Mouse (Mus musculus) ES-Bruce4 (cell line): ENCODE results near the gene Scn8a. TPM values are rescaled to one million over a fixed set of nuclear protein-coding genes. Genes with fewer than 3 reads are reported as not detected.
A peak's percentile ranks its signal among the peaks of the same experiment; 100 is the strongest.

Experiments used
- H3K27ac ChIP-seq: 2 replicates; pipeline ENCODE4 v1.5.1; 2012; ENCODE audit warnings: low read length, inconsistent platforms; ENCODE audit not compliant: insufficient read depth
- H3K27me3 ChIP-seq: 2 replicates; pipeline ENCODE4 v1.6.1; 2012; ENCODE audit warnings: mild to moderate bottlenecking, low read length, inconsistent platforms; ENCODE audit not compliant: control insufficient read depth, poor library complexity, insufficient read depth, severe bottlenecking
- H3K36me3 ChIP-seq: 2 replicates; pipeline ENCODE4 v1.6.1; 2012; ENCODE audit warnings: inconsistent platforms, mild to moderate bottlenecking, low read length, moderate library complexity; ENCODE audit not compliant: control insufficient read depth, poor library complexity, insufficient read depth, severe bottlenecking
- H3K4me1 ChIP-seq: one replicate; pipeline ENCODE4 v1.8.1; 2011; ENCODE audit warnings: low read length; ENCODE audit not compliant: control insufficient read depth, insufficient read depth
- H3K4me3 ChIP-seq: 2 replicates; pipeline ENCODE4 v1.5.1; 2011; ENCODE audit warnings: low read depth, mild to moderate bottlenecking, low read length
- H3K9ac ChIP-seq: 2 replicates; pipeline ENCODE4 v1.6.1; 2012; ENCODE audit warnings: low read depth, mild to moderate bottlenecking, inconsistent platforms; ENCODE audit not compliant: poor library complexity, severe bottlenecking
- H3K9me3 ChIP-seq: replicated peaks from 2 replicates; pipeline ENCODE4 v1.6.1; 2012; ENCODE audit warnings: mild to moderate bottlenecking, low read length, inconsistent platforms; ENCODE audit not compliant: control insufficient read depth, poor library complexity, insufficient read depth, severe bottlenecking
- CTCF ChIP-seq: IDR thresholded peaks from one replicate; pipeline ENCODE4 v1.8.1; 2011; ENCODE audit warnings: low read depth, low read length
- EP300 ChIP-seq: IDR thresholded peaks from 2 replicates; pipeline ENCODE4 v1.6.1; 2011; ENCODE audit warnings: low read depth, low read length; ENCODE audit not compliant: insufficient read depth
- POLR2A ChIP-seq: IDR thresholded peaks from one replicate; pipeline ENCODE4 v1.8.1; 2011; ENCODE audit warnings: low read length; ENCODE audit not compliant: insufficient read depth
- polyA plus RNA-seq: library from polyadenylated mRNA; stranded (reverse); fragments of >200 nt; gene quantifications from 2 replicates; pipeline ENCODE4 v1.2.4, GENCODE M21; 2011; ENCODE audit warnings: low read depth; ENCODE audit not compliant: missing spikeins, insufficient read depth, insufficient read length

Scn8a gene
- polyA plus RNA-seq, 1 experiment = 8.9 TPM

GRCm38 (mm10) chr15:101005717-101006116 lies 136.1 kb downstream of the Scn8a start:
- H3K36me3 ChIP-seq = no peaks in the 10 kb centered on the region
- no peak overlapping the region for H3K9ac ChIP-seq
- no peaks in the 10 kb centered on the region for H3K27me3 ChIP-seq
- no peaks in the 10 kb centered on the region for H3K9me3 ChIP-seq
- H3K4me1 ChIP-seq = no peaks in the 10 kb centered on the region
- no peak for TF ChIP-seq CTCF
- no peak for TF ChIP-seq POLR2A
- no peak for TF ChIP-seq EP300
- no peak overlapping the region for H3K27ac ChIP-seq
- no peak overlapping the region for H3K4me3 ChIP-seq

DNA sequence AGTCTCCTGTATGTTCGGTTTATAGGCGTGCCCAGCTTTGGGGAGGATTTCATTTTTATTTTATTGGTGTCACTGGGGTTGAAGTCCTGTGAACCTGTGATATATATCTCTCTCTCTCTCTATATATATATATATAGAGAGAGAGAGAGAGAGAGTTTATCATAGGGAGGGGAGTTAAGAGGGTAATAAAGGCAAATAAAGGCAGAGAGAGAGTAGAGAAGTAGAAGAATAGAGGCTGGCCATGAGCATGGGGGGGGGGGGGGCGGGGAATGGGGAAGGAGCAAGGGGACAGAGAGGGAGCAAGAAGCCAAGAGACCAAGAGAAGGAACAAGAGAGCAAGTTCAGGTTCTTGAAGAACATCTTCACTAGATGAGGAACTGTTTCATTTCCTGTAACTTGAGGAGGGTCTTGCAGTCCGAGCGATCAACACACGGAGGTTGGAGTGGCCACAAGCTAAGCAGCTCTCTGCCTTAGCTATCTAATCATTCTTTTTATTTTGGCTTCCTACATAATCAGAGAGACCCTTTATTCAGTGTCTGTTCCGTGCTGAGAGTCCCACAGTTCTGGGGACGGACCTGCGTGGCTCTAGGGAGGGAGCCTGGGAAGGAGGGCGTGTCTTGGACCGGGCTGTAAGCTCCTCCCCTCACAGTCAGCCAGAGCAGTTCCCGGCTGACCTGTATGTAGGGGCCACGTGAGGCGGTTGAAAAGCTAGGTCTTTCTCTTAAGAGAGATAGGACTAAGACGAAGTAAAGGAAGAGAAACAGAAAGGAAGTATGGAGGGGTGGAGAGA lies 136.8 kb downstream of the Scn8a start:
- H3K9me3 ChIP-seq = no peaks in the 10 kb centered on the region
- H3K27ac ChIP-seq = no peak overlapping the region
- no peaks in the 10 kb centered on the region for H3K36me3 ChIP-seq
- H3K4me3 ChIP-seq = peak overlapping the region; percentile 73
- no peaks in the 10 kb centered on the region for H3K27me3 ChIP-seq
- no peak for TF ChIP-seq CTCF
- TF ChIP-seq POLR2A = no peak
- no peak for TF ChIP-seq EP300
- no peak overlapping the region for H3K9ac ChIP-seq
- no peaks in the 10 kb centered on the region for H3K4me1 ChIP-seq

GRCm38 (mm10) chr15:101007236-101007635 lies 137.6 kb downstream of the Scn8a start:
- Histone ChIP-seq H3K4me1 (no peaks in the 10 kb centered on the region), H3K4me3 (no peak overlapping the region), H3K9ac (no peak overlapping the region), H3K9me3 (no peaks in the 10 kb centered on the region), H3K27me3 (no peaks in the 10 kb centered on the region), H3K36me3 (no peaks in the 10 kb centered on the region), H3K27ac (no peak overlapping the region)
- TF ChIP-seq POLR2A (no peak), CTCF (no peak), EP300 (no peak)

DNA sequence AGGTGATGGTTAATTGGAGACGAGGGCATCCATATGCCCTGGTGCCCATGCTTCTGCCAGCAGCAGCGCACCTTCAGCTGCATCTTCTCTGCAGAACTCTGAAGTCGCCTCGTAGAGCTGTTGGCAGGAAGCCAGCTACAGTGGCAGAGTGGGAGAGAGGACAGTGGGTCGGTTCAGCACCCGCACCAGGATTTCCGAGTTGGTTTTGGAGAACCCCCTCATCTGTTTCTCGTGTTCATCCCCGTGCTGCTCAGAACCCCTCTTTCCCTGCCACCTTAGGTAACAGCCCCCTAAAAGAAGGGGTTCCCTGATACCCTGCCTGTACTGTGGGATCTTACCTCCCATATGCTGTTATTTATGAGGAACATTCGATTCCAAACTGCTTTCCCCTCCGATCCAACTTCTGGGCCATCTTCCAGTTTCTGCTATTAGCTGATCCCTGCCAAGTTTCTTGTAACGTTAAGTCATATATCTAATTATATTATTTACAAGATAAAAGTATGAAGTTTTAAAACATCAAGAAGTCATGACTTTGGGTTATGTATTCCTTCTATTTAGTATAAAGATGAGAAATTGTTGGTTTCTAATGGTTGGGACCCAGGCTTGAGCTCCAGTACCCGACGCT lies 138.8 kb downstream of the Scn8a start:
- TF ChIP-seq EP300 (no peak), CTCF (no peak), POLR2A (no peak)
- Histone ChIP-seq H3K36me3 (no peaks in the 10 kb centered on the region), H3K9ac (no peak overlapping the region), H3K27me3 (no peaks in the 10 kb centered on the region), H3K27ac (no peak overlapping the region), H3K4me3 (no peak overlapping the region), H3K4me1 (no peaks in the 10 kb centered on the region), H3K9me3 (no peaks in the 10 kb centered on the region)

DNA sequence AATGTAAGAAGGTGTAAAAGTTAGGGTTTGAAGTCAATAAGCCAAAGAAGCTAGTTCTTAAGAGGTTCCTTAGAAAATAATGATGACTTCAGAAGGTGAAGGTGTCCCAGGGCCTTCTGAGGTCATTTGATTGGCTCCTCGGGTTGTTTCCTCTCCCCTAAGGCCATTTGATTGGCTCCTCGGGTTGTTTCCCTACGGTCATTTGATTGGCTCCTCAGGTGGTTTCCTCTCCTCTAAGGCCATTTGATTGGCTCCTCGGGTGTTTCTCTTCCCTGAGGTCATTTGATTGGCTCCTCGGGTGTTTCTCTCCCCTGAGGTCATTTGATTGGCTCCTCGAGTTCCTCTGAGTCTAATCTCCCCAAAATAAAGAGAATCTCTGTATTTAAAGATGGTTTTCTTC lies 141.7 kb downstream of the Scn8a start:
- Histone ChIP-seq H3K27me3 (no peaks in the 10 kb centered on the region), H3K27ac (no peak overlapping the region), H3K4me1 (no peaks in the 10 kb centered on the region), H3K36me3 (no peaks in the 10 kb centered on the region), H3K4me3 (no peak overlapping the region), H3K9me3 (no peaks in the 10 kb centered on the region), H3K9ac (no peak overlapping the region)
- TF ChIP-seq POLR2A (no peak), CTCF (no peak), EP300 (no peak)

GRCm38 (mm10) chr15:101028960-101029359 lies 159.3 kb downstream of the Scn8a start:
- Histone ChIP-seq H3K27ac (no peak overlapping the region), H3K36me3 (no peaks in the 10 kb centered on the region), H3K27me3 (no peaks in the 10 kb centered on the region), H3K4me1 (no peaks in the 10 kb centered on the region), H3K9me3 (no peaks in the 10 kb centered on the region), H3K4me3 (no peak overlapping the region), H3K9ac (no peak overlapping the region)
- no peak for TF ChIP-seq CTCF
- TF ChIP-seq EP300 = no peak
- TF ChIP-seq POLR2A = no peak
